Comparison of ENCODE assay signal across 28 mouse cellular contexts in genomic region chr5:146812866-146813265, GRCm38 (mm10).
"Had no signal": no experiment of that assay in that cellular context is flagged by ENCODE, and none has a peak within 500 bp of the region (broad histone marks: within the 10 kb centered on the region; RNA-seq: fewer than 3 reads in every experiment).

No protein-coding gene starts in this region.

- ATAC-seq: hindbrain, embryonic 16.5 days; hindbrain, postnatal 0 days; inflammation-experienced regulatory T-cells, adult 6 months; intestine, embryonic 15.5 days; intestine, embryonic 16.5 days; intestine, postnatal 0 days had no signal

- H3K27me3 ChIP-seq: heart, embryonic 12.5 days; heart, embryonic 13.5 days; heart, embryonic 15.5 days; hindbrain, embryonic 12.5 days; hindbrain, embryonic 13.5 days; hindbrain, embryonic 15.5 days; intestine, embryonic 15.5 days; kidney, embryonic 15.5 days had no signal

- DNase-seq: heart, postnatal 10 days; heart, postnatal 14 days; heart, postnatal 36 days; heart, postnatal 4 days; kidney, adult 11 months; kidney, adult 18-20 months; kidney, adult 2 months; kidney, adult 8-10 months; kidney, adult 9 months; kidney, postnatal 14 days; kidney, postnatal 25 days; kidney, postnatal 36 days; kidney, postnatal 4 days; layer of hippocampus, adult 9-11 months; layer of hippocampus, postnatal 36 days had no signal
